Mouse (Mus musculus) neural tube, embryonic 13.5 days (tissue): ENCODE results near the gene Azin2. TPM values are rescaled to one million over a fixed set of nuclear protein-coding genes. Genes with fewer than 3 reads are reported as not detected.

Experiments
- ATAC-seq: fragments of 200-750 bp; cut with Nextera tagmentation; 2 replicates; pipeline ENCODE4 v1.8.0; 2017; ENCODE audit warnings: low read depth, mild to moderate bottlenecking, moderate TSS enrichment, moderate library complexity
- H3K27ac ChIP-seq: fragments of 300-500 bp; sonication (generic); replicated peaks from 2 replicates; pipeline ENCODE4 v1.5.1; 2015; ENCODE audit warnings: moderate library complexity, mild to moderate bottlenecking, inconsistent platforms
- H3K27me3 ChIP-seq: fragments of 300-500 bp; sonication (generic); 2 replicates; pipeline ENCODE4 v1.6.1; 2015; ENCODE audit warnings: mild to moderate bottlenecking, inconsistent platforms
- H3K36me3 ChIP-seq: fragments of 300-500 bp; sonication (generic); 2 replicates; pipeline ENCODE4 v1.6.1; 2015; ENCODE audit warnings: mild to moderate bottlenecking, inconsistent platforms
- H3K4me1 ChIP-seq: fragments of 300-500 bp; sonication (generic); replicated peaks from 2 replicates; pipeline ENCODE4 v1.6.1; 2015; ENCODE audit warnings: inconsistent platforms
- H3K4me2 ChIP-seq: fragments of 300-500 bp; sonication (generic); 2 replicates; pipeline ENCODE4 v1.6.1; 2015; ENCODE audit warnings: inconsistent platforms, mild to moderate bottlenecking, moderate library complexity
- H3K4me3 ChIP-seq: fragments of 300-500 bp; sonication (generic); 2 replicates; pipeline ENCODE4 v1.5.1; 2015; ENCODE audit warnings: mild to moderate bottlenecking, inconsistent platforms
- H3K9ac ChIP-seq: fragments of 300-500 bp; sonication (generic); 2 replicates; pipeline ENCODE4 v1.6.1; 2015; ENCODE audit warnings: moderate library complexity, mild to moderate bottlenecking, inconsistent platforms
- H3K9me3 ChIP-seq: fragments of 300-500 bp; sonication (generic); 2 replicates; pipeline ENCODE4 v1.6.1; 2016; ENCODE audit warnings: inconsistent platforms
- WGBS: fragments of 180-500 bp; shearing (Covaris S2); methylation state at CpG from one replicate; pipeline ENCODE4 v1.1.7; 2015; 5-methylcytosine and 5-hydroxymethylcytosine counted together
- polyA plus RNA-seq: library from polyadenylated mRNA; unstranded; fragments of >200 nt; fragmentation: Nextera tagmentation; extraction: Ambion mirVana; gene quantifications from 2 replicates; pipeline ENCODE4 v1.2.1, GENCODE M21; 2015

Azin2 gene
- polyA plus RNA-seq, 1 experiment from 2014 or later = 16.9 TPM

GRCm38 (mm10) chr4:128957155-128957911, 4.9 kb downstream of the Azin2 start:
- Histone ChIP-seq H3K4me3 (no peak overlapping the region), H3K9me3 (no peaks in the 10 kb centered on the region), H3K27me3 (peaks cover 4% of the 10 kb centered on the region; the same call in 1 of the 2 replicates), H3K9ac (no peak overlapping the region), H3K4me1 (peaks cover 39% of the 10 kb centered on the region), H3K27ac (no peak overlapping the region; the same call in 1 of the 2 replicates), H3K36me3 (no peaks in the 10 kb centered on the region), H3K4me2 (no peak overlapping the region)
- no peak for ATAC-seq
- 45% methylated on average over 11 of the region's 11 CpGs for WGBS

GRCm38 (mm10) chr4:128953851-128954250, 8.4 kb downstream of the Azin2 start:
- no peaks in the 10 kb centered on the region for H3K9me3 ChIP-seq
- 84% methylated on average over 5 of the region's 5 CpGs for WGBS
- no peaks in the 10 kb centered on the region for H3K36me3 ChIP-seq
- H3K27me3 ChIP-seq = no peaks in the 10 kb centered on the region
- no peak overlapping the region for H3K9ac ChIP-seq
- no peak overlapping the region for H3K4me3 ChIP-seq
- ATAC-seq = no peak
- H3K4me2 ChIP-seq = no peak overlapping the region
- peaks cover 17% of the 10 kb centered on the region for H3K4me1 ChIP-seq
- no peak overlapping the region for H3K27ac ChIP-seq

- Histone ChIP-seq H3K4me3 (no peak overlapping the region), H3K9me3 (no peaks in the 10 kb centered on the region), H3K9ac (no peak overlapping the region), H3K4me2 (no peak overlapping the region), H3K4me1 (peaks cover 11% of the 10 kb centered on the region), H3K36me3 (no peaks in the 10 kb centered on the region), H3K27ac (no peak overlapping the region), H3K27me3 (no peaks in the 10 kb centered on the region)
- WGBS = 83% methylated on average over 5 of the region's 5 CpGs
- ATAC-seq = no peak
These were observed 11.8 kb downstream of the Azin2 start for GRCm38 (mm10) chr4:128950461-128950860.

GRCm38 (mm10) chr4:128949470-128950005, 12.7 kb downstream of the Azin2 start:
- H3K27me3 ChIP-seq = no peaks in the 10 kb centered on the region
- ATAC-seq = no peak
- H3K4me1 ChIP-seq = peaks cover 6% of the 10 kb centered on the region
- H3K9me3 ChIP-seq = no peaks in the 10 kb centered on the region
- H3K4me3 ChIP-seq = no peak overlapping the region
- H3K27ac ChIP-seq = no peak overlapping the region
- H3K9ac ChIP-seq = no peak overlapping the region
- no peak overlapping the region for H3K4me2 ChIP-seq
- 42% methylated on average over 15 of the region's 15 CpGs for WGBS
- H3K36me3 ChIP-seq = no peaks in the 10 kb centered on the region

GRCm38 (mm10) chr4:128948137-128948674, 14.0 kb downstream of the Azin2 start:
- Histone ChIP-seq H3K4me2 (no peak overlapping the region), H3K36me3 (no peaks in the 10 kb centered on the region), H3K4me3 (no peak overlapping the region), H3K9me3 (no peaks in the 10 kb centered on the region), H3K9ac (no peak overlapping the region), H3K27ac (no peak overlapping the region), H3K27me3 (no peaks in the 10 kb centered on the region), H3K4me1 (peaks cover 6% of the 10 kb centered on the region)
- no peak for ATAC-seq
- 28% methylated on average over 6 of the region's 6 CpGs for WGBS

GRCm38 (mm10) chr4:128947326-128947933, 14.8 kb downstream of the Azin2 start:
- no peak overlapping the region for H3K27ac ChIP-seq
- H3K4me3 ChIP-seq = no peak overlapping the region
- H3K36me3 ChIP-seq = no peaks in the 10 kb centered on the region
- 18% methylated on average over 18 of the region's 18 CpGs for WGBS
- H3K9me3 ChIP-seq = no peaks in the 10 kb centered on the region
- H3K27me3 ChIP-seq = no peaks in the 10 kb centered on the region
- peaks cover 6% of the 10 kb centered on the region for H3K4me1 ChIP-seq
- ATAC-seq = peak; percentile 21; the same call in 1 of the 2 replicates
- no peak overlapping the region for H3K9ac ChIP-seq
- H3K4me2 ChIP-seq = peak overlapping the region; percentile 33

GRCm38 (mm10) chr4:128946736-128947135, 15.5 kb downstream of the Azin2 start:
- no peak overlapping the region for H3K9ac ChIP-seq
- ATAC-seq = no peak
- no peaks in the 10 kb centered on the region for H3K27me3 ChIP-seq
- no peaks in the 10 kb centered on the region for H3K36me3 ChIP-seq
- H3K4me2 ChIP-seq = no peak overlapping the region
- WGBS = 82% methylated on average over 9 of the region's 9 CpGs
- H3K4me1 ChIP-seq = peaks cover 6% of the 10 kb centered on the region
- H3K4me3 ChIP-seq = no peak overlapping the region
- H3K9me3 ChIP-seq = no peaks in the 10 kb centered on the region
- no peak overlapping the region for H3K27ac ChIP-seq

GRCm38 (mm10) chr4:128942346-128942745, 19.9 kb downstream of the Azin2 start:
- no peak overlapping the region for H3K9ac ChIP-seq
- H3K9me3 ChIP-seq = no peaks in the 10 kb centered on the region
- no peak overlapping the region for H3K4me3 ChIP-seq
- no peaks in the 10 kb centered on the region for H3K36me3 ChIP-seq
- no peak overlapping the region for H3K27ac ChIP-seq
- peaks cover 3% of the 10 kb centered on the region for H3K4me1 ChIP-seq
- H3K27me3 ChIP-seq = no peaks in the 10 kb centered on the region
- ATAC-seq = no peak
- 57% methylated on average over 3 of the region's 3 CpGs for WGBS
- no peak overlapping the region for H3K4me2 ChIP-seq

- Histone ChIP-seq H3K4me1 (no peaks in the 10 kb centered on the region), H3K27me3 (no peaks in the 10 kb centered on the region), H3K4me2 (no peak overlapping the region), H3K27ac (no peak overlapping the region), H3K9me3 (no peaks in the 10 kb centered on the region), H3K4me3 (no peak overlapping the region), H3K36me3 (no peaks in the 10 kb centered on the region), H3K9ac (no peak overlapping the region)
- 71% methylated on average over 5 of the region's 5 CpGs for WGBS
- ATAC-seq = no peak
These were observed 26.6 kb downstream of the Azin2 start for GRCm38 (mm10) chr4:128935595-128935994.

- Histone ChIP-seq H3K4me2 (no peak overlapping the region), H3K27ac (no peak overlapping the region), H3K4me3 (no peak overlapping the region), H3K27me3 (no peaks in the 10 kb centered on the region), H3K9me3 (no peaks in the 10 kb centered on the region), H3K36me3 (no peaks in the 10 kb centered on the region), H3K9ac (no peak overlapping the region), H3K4me1 (no peaks in the 10 kb centered on the region)
- 69% methylated on average over 7 of the region's 7 CpGs for WGBS
- no peak for ATAC-seq
These were observed 29.5 kb downstream of the Azin2 start for GRCm38 (mm10) chr4:128932783-128933182.

GRCm38 (mm10) chr4:128924841-128925606, 37.2 kb downstream of the Azin2 start:
- Histone ChIP-seq H3K4me2 (peak overlapping the region; percentile 68), H3K27ac (peak overlapping the region; percentile 64), H3K9me3 (no peaks in the 10 kb centered on the region), H3K9ac (peak overlapping the region; percentile 67), H3K4me1 (peaks cover 8% of the 10 kb centered on the region; the same call in 1 of the 2 replicates), H3K4me3 (peak overlapping the region; percentile 41), H3K36me3 (no peaks in the 10 kb centered on the region), H3K27me3 (peaks cover 11% of the 10 kb centered on the region; the same call in 1 of the 2 replicates)
- 14% methylated on average over 36 of the region's 36 CpGs for whole genome bisulfite sequencing
- peak; percentile 91 for ATAC-seq
